Comparison of ENCODE assay signal across 17 mouse cellular contexts in genomic region chr5:84811460-84811859, GRCm38 (mm10).
DNase-seq lines count a peak whose midpoint lies in the region; ATAC-seq and TF ChIP-seq lines count a peak whose summit lies in the region.
"Had no signal": no experiment of that assay in that cellular context is flagged by ENCODE, and none has a peak within 500 bp of the region (broad histone marks: within the 10 kb centered on the region; RNA-seq: fewer than 3 reads in every experiment).

No protein-coding gene starts in this region.

- H3K36me3 ChIP-seq in forebrain, embryonic 13.5 days (ENCODE audit: poor library complexity, severe bottlenecking), result no peaks in the 10 kb centered on the region
- no peaks in the 10 kb centered on the region for H3K36me3 ChIP-seq in hindbrain, postnatal 0 days (ENCODE audit: insufficient read depth, low read length)
- H3K36me3 ChIP-seq in neural tube, embryonic 12.5 days, result no peaks in the 10 kb centered on the region
- no peaks in the 10 kb centered on the region for H3K36me3 ChIP-seq in heart, embryonic 11.5 days (ENCODE audit: control insufficient read depth, insufficient read depth, low read length)
- H3K36me3 ChIP-seq: embryonic facial prominence, embryonic 13.5 days; liver, embryonic 15.5 days had no signal

- WGBS in forebrain, embryonic 13.5 days, result 7% methylated on average over 2 of the region's 2 CpGs
- WGBS in hindbrain, postnatal 0 days, result 28% methylated on average over 2 of the region's 2 CpGs
- 13% methylated on average over 2 of the region's 2 CpGs for WGBS in neural tube, embryonic 12.5 days
- whole genome bisulfite sequencing in heart, embryonic 11.5 days (ENCODE audit: insufficient replicate concordance), result 78% methylated on average over 2 of the region's 2 CpGs

- H3K4me2 ChIP-seq in forebrain, embryonic 13.5 days, result no peak overlapping the region
- H3K4me2 ChIP-seq in hindbrain, postnatal 0 days (ENCODE audit: low read depth, low read length), result no peak overlapping the region
- no peak overlapping the region for H3K4me2 ChIP-seq in neural tube, embryonic 12.5 days (replicated peaks)
- H3K4me2 ChIP-seq in heart, embryonic 11.5 days, result no peak overlapping the region
- H3K4me2 ChIP-seq: embryonic facial prominence, embryonic 13.5 days; liver, embryonic 15.5 days had no signal

- no peaks in the 10 kb centered on the region for H3K9me3 ChIP-seq in forebrain, embryonic 13.5 days (replicated peaks)
- no peaks in the 10 kb centered on the region for H3K9me3 ChIP-seq in hindbrain, postnatal 0 days (ENCODE audit: low read length)
- no peaks in the 10 kb centered on the region for H3K9me3 ChIP-seq in neural tube, embryonic 12.5 days
- H3K9me3 ChIP-seq in heart, embryonic 11.5 days (replicated peaks; ENCODE audit: control insufficient read depth, low read length), result no peaks in the 10 kb centered on the region
- H3K9me3 ChIP-seq: embryonic facial prominence, embryonic 13.5 days; liver, embryonic 15.5 days had no signal

- DNase-seq in embryo, embryonic 11 days, result peak; percentile 53
- peak; percentile 2 for DNase-seq in hindbrain, postnatal 0 days (ENCODE audit: low spot score)
- no peak for DNase-seq in kidney, adult 9 months
- DNase-seq in spleen, adult 18-20 months, result no peak
- DNase-seq: adrenal gland, adult 2 months; heart, adult 11 months; kidney, adult 8-10 months; lung, postnatal 4 days; thymus, adult 2 months had no signal

- H3K27ac ChIP-seq in forebrain, embryonic 13.5 days, result no peak overlapping the region
- H3K27ac ChIP-seq in hindbrain, postnatal 0 days, result no peak overlapping the region
- H3K27ac ChIP-seq in neural tube, embryonic 12.5 days, result no peak overlapping the region
- no peak overlapping the region for H3K27ac ChIP-seq in heart, embryonic 11.5 days (ENCODE audit: low read depth, low read length)
- H3K27ac ChIP-seq: embryonic facial prominence, embryonic 13.5 days; layer of hippocampus, adult 2 months; liver, embryonic 15.5 days had no signal

- H3K4me3 ChIP-seq in forebrain, embryonic 13.5 days, result no peak overlapping the region
- H3K4me3 ChIP-seq in hindbrain, postnatal 0 days (ENCODE audit: low read length), result no peak overlapping the region
- no peak overlapping the region for H3K4me3 ChIP-seq in neural tube, embryonic 12.5 days
- no peak overlapping the region for H3K4me3 ChIP-seq in heart, embryonic 11.5 days (ENCODE audit: low read depth, low read length)
- H3K4me3 ChIP-seq: embryonic facial prominence, embryonic 13.5 days; layer of hippocampus, adult 2 months; liver, embryonic 15.5 days; myocyte had no signal

- H3K27me3 ChIP-seq in forebrain, embryonic 13.5 days, result no peaks in the 10 kb centered on the region
- no peaks in the 10 kb centered on the region for H3K27me3 ChIP-seq in hindbrain, postnatal 0 days (ENCODE audit: insufficient read depth, low read length)
- H3K27me3 ChIP-seq in neural tube, embryonic 12.5 days (replicated peaks), result no peaks in the 10 kb centered on the region
- no peaks in the 10 kb centered on the region for H3K27me3 ChIP-seq in heart, embryonic 11.5 days (ENCODE audit: control insufficient read depth, insufficient read depth, low read length)
- H3K27me3 ChIP-seq: CH12.LX; embryonic facial prominence, embryonic 13.5 days; liver, embryonic 15.5 days had no signal

- peaks cover 6% of the 10 kb centered on the region; the same call in 1 of the 2 replicates for H3K4me1 ChIP-seq in forebrain, embryonic 13.5 days
- no peaks in the 10 kb centered on the region for H3K4me1 ChIP-seq in hindbrain, postnatal 0 days (ENCODE audit: insufficient read depth, low read length)
- H3K4me1 ChIP-seq in neural tube, embryonic 12.5 days, result no peaks in the 10 kb centered on the region
- H3K4me1 ChIP-seq in heart, embryonic 11.5 days (ENCODE audit: control insufficient read depth, insufficient read depth, low read length), result no peaks in the 10 kb centered on the region
- H3K4me1 ChIP-seq: embryonic facial prominence, embryonic 13.5 days; liver, embryonic 15.5 days had no signal

- H3K9ac ChIP-seq in forebrain, embryonic 13.5 days, result no peak overlapping the region
- H3K9ac ChIP-seq in hindbrain, postnatal 0 days (replicated peaks; ENCODE audit: low read length), result no peak overlapping the region
- H3K9ac ChIP-seq in neural tube, embryonic 12.5 days, result no peak overlapping the region
- H3K9ac ChIP-seq in heart, embryonic 11.5 days (ENCODE audit: low read depth, low read length), result no peak overlapping the region
- H3K9ac ChIP-seq: embryonic facial prominence, embryonic 13.5 days; liver, embryonic 15.5 days had no signal

- TF ChIP-seq CTCF in hindbrain, postnatal 0 days (IDR thresholded peaks at IDR 0.05; ENCODE audit: low read depth), result no peak

- ATAC-seq in forebrain, embryonic 13.5 days, result peak; percentile 89
- ATAC-seq in hindbrain, postnatal 0 days, result peak; percentile 35; the same call in 1 of the 2 replicates
- peak; percentile 70; the same call in 1 of the 2 replicates for ATAC-seq in neural tube, embryonic 12.5 days (ENCODE audit: low FRiP score, low read depth)
- ATAC-seq in heart, embryonic 11.5 days (replicated peaks; ENCODE audit: insufficient number of reproducible peaks, low FRiP score, low TSS enrichment), result no peak

Comparison
In these comparisons a context has a peak if more than half of its experiments do, and no peak if none do; other contexts are left out.
1. DNase-seq: peak in embryo, embryonic 11 days (single experiment) and hindbrain, postnatal 0 days (single experiment); none in kidney, adult 9 months (single experiment) and spleen, adult 18-20 months (0 of 2).